Mouse (Mus musculus) heart, embryonic 12.5 days (tissue): ENCODE results near the gene Commd8. TPM values are rescaled to one million over a fixed set of nuclear protein-coding genes. Genes with fewer than 3 reads are reported as not detected.

Experiments used
- ATAC-seq: fragments of 200-750 bp; cut with Nextera tagmentation; 2 replicates; pipeline ENCODE4 v1.8.0; 2017; ENCODE audit warnings: moderate TSS enrichment, moderate library complexity; ENCODE audit not compliant: insufficient number of reproducible peaks, low FRiP score
- H3K27ac ChIP-seq: fragments of 300-500 bp; sonication (generic); 2 replicates; pipeline ENCODE4 v1.5.1; 2016; ENCODE audit warnings: mild to moderate bottlenecking, moderate library complexity; ENCODE audit not compliant: poor library complexity, severe bottlenecking
- H3K27me3 ChIP-seq: fragments of 300-500 bp; sonication (generic); replicated peaks from 2 replicates; pipeline ENCODE4 v1.6.1; 2016; ENCODE audit warnings: mild to moderate bottlenecking, moderate library complexity
- H3K36me3 ChIP-seq: fragments of 300-500 bp; sonication (generic); 2 replicates; pipeline ENCODE4 v1.6.1; 2016; ENCODE audit warnings: mild to moderate bottlenecking, moderate library complexity
- H3K4me1 ChIP-seq: fragments of 300-500 bp; sonication (generic); replicated peaks from 2 replicates; pipeline ENCODE4 v1.6.1; 2016; ENCODE audit warnings: mild to moderate bottlenecking
- H3K4me2 ChIP-seq: fragments of 300-500 bp; sonication (generic); 2 replicates; pipeline ENCODE4 v1.6.1; 2016; ENCODE audit warnings: mild to moderate bottlenecking, moderate library complexity
- H3K4me3 ChIP-seq: fragments of 300-500 bp; sonication (generic); 2 replicates; pipeline ENCODE4 v1.5.1; 2016; ENCODE audit warnings: mild to moderate bottlenecking
- H3K9ac ChIP-seq: fragments of 300-500 bp; sonication (generic); 2 replicates; pipeline ENCODE4 v1.6.1; 2016; ENCODE audit warnings: mild to moderate bottlenecking, moderate library complexity
- H3K9me3 ChIP-seq: fragments of 300-500 bp; sonication (generic); replicated peaks from 2 replicates; pipeline ENCODE4 v1.6.1; 2016; ENCODE audit warnings: mild to moderate bottlenecking, moderate library complexity
- WGBS: fragments of 180-500 bp; shearing (Covaris S2); methylation state at CpG from one replicate; pipeline ENCODE4 v1.1.7; 2016; 5-methylcytosine and 5-hydroxymethylcytosine counted together
- polyA plus RNA-seq: library from polyadenylated mRNA; unstranded; fragments of >200 nt; fragmentation: Nextera tagmentation; extraction: Ambion mirVana; gene quantifications from 2 replicates; pipeline ENCODE4 v1.2.1, GENCODE M21; 2016

The Commd8 gene
- polyA plus RNA-seq, 1 experiment from 2014 or later = 127 TPM

DNA sequence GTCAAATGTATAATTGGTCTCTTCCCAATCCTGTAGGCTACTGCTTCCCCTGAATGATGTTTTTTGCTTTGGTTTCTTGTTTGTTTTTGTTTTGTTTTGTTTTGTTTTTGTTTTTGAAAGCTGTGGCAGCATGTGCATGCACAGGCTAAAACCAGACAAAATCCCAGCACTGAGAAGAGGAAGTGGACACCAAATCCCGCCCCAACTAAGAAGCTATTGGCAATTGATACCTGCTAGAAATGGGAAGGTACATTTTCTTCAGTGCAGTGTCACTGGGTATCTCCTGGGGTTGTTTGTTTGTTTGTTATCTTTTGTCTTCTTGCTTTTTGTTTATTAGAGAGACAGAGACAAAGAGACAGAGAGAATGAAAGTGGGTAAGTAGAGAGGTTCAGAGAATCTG is 27.5 kb upstream of the Commd8 start:
- WGBS = 73% methylated on average over 1 of the region's 1 CpGs
- H3K4me1 ChIP-seq = no peaks in the 10 kb centered on the region
- no peak overlapping the region for H3K9ac ChIP-seq
- no peak for ATAC-seq
- H3K36me3 ChIP-seq = no peaks in the 10 kb centered on the region
- no peaks in the 10 kb centered on the region for H3K27me3 ChIP-seq
- no peak overlapping the region for H3K4me2 ChIP-seq
- H3K27ac ChIP-seq = no peak overlapping the region
- H3K9me3 ChIP-seq = no peaks in the 10 kb centered on the region
- H3K4me3 ChIP-seq = no peak overlapping the region

DNA sequence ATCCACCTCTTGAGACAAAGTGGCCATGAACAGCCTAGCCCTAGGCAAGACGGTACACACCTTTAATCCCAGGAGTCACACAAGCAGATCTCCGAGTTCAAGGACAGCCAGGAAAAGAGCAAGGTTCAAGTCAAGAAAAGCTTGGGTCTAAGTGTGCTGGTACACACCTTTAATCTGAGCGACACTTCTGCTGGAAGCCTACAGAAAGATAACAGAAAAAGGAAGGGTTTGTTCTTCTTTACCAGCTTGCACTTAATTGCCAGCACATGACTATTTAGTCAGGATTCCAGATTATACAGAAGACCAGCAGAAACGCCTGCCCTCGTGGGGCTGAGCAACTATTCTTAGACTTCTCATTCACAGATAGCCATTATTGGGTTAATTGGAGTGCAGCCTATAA is 23.9 kb upstream of the Commd8 start:
- WGBS = 70% methylated on average over 5 of the region's 5 CpGs
- no peak for ATAC-seq
- no peak overlapping the region for H3K4me3 ChIP-seq
- H3K27ac ChIP-seq = no peak overlapping the region
- no peaks in the 10 kb centered on the region for H3K27me3 ChIP-seq
- H3K4me2 ChIP-seq = no peak overlapping the region
- no peaks in the 10 kb centered on the region for H3K4me1 ChIP-seq
- H3K9ac ChIP-seq = no peak overlapping the region
- no peaks in the 10 kb centered on the region for H3K9me3 ChIP-seq
- H3K36me3 ChIP-seq = no peaks in the 10 kb centered on the region

DNA sequence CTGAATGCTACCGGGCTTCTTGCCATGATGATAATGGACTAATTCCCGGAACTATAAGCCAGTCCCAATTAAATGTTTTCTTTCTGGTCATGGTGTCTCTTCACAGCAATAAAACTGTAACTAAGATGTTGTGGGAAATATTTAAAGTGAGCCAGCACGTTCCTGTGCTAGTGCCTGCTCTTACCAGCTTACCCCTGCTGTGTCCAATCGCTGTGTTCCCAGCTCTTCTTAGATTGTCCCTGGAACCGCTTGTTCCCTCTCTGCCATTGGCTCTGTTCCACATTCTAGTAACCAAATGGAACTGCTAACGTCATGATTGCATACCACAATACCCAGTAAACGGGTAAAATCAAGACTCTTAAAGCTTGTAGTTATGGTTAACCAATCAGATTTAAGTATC is 23.2 kb upstream of the Commd8 start:
- no peak overlapping the region for H3K9ac ChIP-seq
- H3K4me3 ChIP-seq = no peak overlapping the region
- WGBS = 74% methylated on average over 7 of the region's 7 CpGs
- no peaks in the 10 kb centered on the region for H3K36me3 ChIP-seq
- no peak for ATAC-seq
- H3K27ac ChIP-seq = no peak overlapping the region
- H3K4me1 ChIP-seq = no peaks in the 10 kb centered on the region
- no peaks in the 10 kb centered on the region for H3K9me3 ChIP-seq
- H3K27me3 ChIP-seq = no peaks in the 10 kb centered on the region
- no peak overlapping the region for H3K4me2 ChIP-seq

DNA sequence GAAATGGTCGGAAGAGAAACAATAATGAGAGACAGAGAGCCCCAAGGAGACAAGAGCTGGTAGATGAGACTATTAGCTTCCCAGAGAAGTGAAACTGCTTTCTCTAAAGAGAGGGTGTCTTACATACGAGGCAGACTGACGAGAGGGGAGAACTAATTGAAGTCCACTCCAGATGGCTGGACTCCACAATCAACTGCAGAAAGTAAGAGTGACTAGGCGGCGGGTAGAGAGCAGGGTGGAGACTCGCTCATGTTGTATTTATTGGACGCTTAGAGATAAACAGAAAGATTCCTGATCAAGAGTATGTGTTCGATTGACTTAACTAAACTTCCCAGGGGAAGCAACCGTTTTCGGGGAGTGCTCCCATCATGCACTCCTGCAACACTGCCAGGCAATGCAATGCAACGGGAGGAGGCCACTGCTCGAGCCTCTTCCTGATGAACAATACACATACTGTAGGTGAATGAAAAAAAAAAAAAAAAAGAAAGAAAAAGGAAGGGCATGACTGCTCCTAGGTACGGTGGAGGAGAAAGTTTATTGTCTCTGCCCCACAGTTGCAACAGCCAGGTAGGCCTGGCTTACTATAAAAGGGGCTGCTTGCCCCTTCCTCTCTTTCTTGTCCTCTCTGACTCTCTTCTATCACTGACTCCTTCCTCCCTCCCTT is 16.6 kb upstream of the Commd8 start:
- Histone ChIP-seq H3K4me2 (no peak overlapping the region), H3K27me3 (no peaks in the 10 kb centered on the region), H3K9me3 (no peaks in the 10 kb centered on the region), H3K9ac (no peak overlapping the region), H3K27ac (no peak overlapping the region), H3K4me1 (0 out of 2 replicates have a peak, but pooled peaks cover 4% of the 10 kb centered on the region), H3K36me3 (no peaks in the 10 kb centered on the region), H3K4me3 (no peak overlapping the region)
- no peak for ATAC-seq
- 81% methylated on average over 13 of the region's 13 CpGs for WGBS

DNA sequence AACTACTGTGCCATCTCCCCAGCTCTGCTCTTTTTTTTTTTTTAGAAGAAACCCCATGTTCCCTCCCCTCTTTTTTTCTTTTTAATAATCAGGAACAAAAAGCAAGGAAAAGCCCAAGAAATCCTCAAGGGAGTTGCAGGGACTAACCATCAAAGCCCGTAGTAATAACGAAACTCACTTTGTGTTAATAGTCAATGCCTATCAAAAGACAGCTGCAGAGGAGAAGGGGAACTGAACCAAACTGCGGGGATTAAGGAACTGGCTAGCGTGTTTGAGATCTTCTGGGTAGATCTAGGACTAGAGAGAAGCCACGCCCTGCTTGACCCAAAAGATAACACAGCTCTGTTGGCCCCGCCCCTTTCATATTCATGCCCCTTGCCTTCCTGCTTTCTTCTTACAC is 15.9 kb upstream of the Commd8 start:
- H3K27ac ChIP-seq = no peak overlapping the region
- H3K4me2 ChIP-seq = no peak overlapping the region
- 0 out of 2 replicates have a peak, but pooled peaks cover 4% of the 10 kb centered on the region for H3K4me1 ChIP-seq
- no peaks in the 10 kb centered on the region for H3K27me3 ChIP-seq
- H3K9me3 ChIP-seq = no peaks in the 10 kb centered on the region
- no peak overlapping the region for H3K9ac ChIP-seq
- no peak for ATAC-seq
- no peak overlapping the region for H3K4me3 ChIP-seq
- no peaks in the 10 kb centered on the region for H3K36me3 ChIP-seq
- WGBS = 81% methylated on average over 6 of the region's 6 CpGs

DNA sequence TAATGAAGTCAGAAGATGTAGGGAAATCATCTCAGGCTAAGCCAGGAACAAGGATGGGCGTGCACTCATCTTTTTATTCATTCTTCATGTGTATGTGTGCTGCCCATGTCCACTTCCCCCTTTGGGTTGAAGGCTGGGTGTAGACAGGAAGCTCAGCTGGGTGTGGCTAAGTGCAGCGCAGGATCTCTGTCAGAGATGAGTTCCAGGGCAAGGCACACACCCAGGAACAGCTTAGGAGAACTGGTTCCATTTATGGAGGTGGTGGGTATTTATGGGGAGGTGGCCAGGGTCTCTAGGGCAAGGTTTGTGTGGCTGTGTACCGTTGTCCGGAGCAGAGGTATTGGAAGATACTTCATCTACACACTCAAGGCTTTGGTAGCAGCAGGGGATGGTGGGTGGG is 14.8 kb upstream of the Commd8 start:
- Histone ChIP-seq H3K9ac (no peak overlapping the region), H3K4me2 (no peak overlapping the region), H3K9me3 (no peaks in the 10 kb centered on the region), H3K36me3 (no peaks in the 10 kb centered on the region), H3K27me3 (no peaks in the 10 kb centered on the region), H3K4me1 (0 out of 2 replicates have a peak, but pooled peaks cover 7% of the 10 kb centered on the region), H3K27ac (no peak overlapping the region), H3K4me3 (no peak overlapping the region)
- ATAC-seq = no peak
- 84% methylated on average over 4 of the region's 4 CpGs for WGBS

DNA sequence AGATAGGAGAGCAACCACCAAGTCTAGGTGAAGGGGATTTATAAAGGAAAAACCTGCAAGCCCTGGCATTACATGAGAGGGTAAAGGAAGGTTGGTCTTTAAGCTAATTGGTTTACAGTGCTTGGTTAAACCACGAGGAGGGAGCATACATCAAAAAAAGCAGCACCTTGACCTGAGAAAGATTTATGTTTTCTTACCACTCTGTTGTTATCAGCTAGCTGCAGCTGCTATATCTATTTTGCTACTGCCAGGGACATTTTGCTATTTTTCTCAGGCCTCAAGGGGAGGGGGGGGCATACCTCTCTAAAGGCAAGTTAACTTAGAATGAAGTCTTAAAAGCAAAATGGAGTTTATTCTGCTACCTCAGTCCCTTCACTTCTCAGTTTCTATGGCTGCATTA is 13.2 kb upstream of the Commd8 start:
- Histone ChIP-seq H3K27me3 (no peaks in the 10 kb centered on the region), H3K36me3 (no peaks in the 10 kb centered on the region), H3K27ac (no peak overlapping the region), H3K4me3 (no peak overlapping the region), H3K4me2 (no peak overlapping the region), H3K4me1 (0 out of 2 replicates have a peak, but pooled peaks cover 7% of the 10 kb centered on the region), H3K9ac (no peak overlapping the region), H3K9me3 (no peaks in the 10 kb centered on the region)
- ATAC-seq = no peak
- 38% methylated on average over 1 of the region's 1 CpGs for WGBS

DNA sequence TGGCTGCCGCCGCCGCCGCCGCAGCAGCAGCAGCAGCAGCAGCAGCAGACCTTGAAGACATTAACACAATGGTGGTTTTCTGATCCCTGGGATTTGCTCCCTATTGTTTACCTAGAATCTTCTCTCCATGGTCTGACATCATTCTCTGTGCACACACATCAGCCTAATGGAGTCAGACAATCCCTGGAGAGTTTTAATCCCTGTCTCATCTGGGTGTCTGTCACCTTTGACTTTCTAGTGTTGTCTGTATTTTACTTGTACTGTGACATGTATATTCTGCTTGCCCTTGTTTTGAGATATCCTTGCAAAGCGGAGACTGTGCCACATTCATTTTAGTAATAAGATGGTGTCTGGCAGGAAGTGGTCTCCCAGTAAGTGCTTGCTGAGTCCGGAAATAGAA is 7.5 kb upstream of the Commd8 start:
- Histone ChIP-seq H3K4me2 (peak overlapping the region; percentile 40; the same call in 1 of the 2 replicates), H3K9me3 (no peaks in the 10 kb centered on the region), H3K36me3 (no peaks in the 10 kb centered on the region), H3K27ac (no peak overlapping the region), H3K9ac (0 out of 2 replicates have a peak overlapping the region, but pooled peaks have one; percentile 6), H3K4me3 (no peak overlapping the region), H3K27me3 (no peaks in the 10 kb centered on the region), H3K4me1 (0 out of 2 replicates have a peak, but pooled peaks cover 7% of the 10 kb centered on the region)
- 18% methylated on average over 7 of the region's 7 CpGs for WGBS
- no peak for ATAC-seq

DNA sequence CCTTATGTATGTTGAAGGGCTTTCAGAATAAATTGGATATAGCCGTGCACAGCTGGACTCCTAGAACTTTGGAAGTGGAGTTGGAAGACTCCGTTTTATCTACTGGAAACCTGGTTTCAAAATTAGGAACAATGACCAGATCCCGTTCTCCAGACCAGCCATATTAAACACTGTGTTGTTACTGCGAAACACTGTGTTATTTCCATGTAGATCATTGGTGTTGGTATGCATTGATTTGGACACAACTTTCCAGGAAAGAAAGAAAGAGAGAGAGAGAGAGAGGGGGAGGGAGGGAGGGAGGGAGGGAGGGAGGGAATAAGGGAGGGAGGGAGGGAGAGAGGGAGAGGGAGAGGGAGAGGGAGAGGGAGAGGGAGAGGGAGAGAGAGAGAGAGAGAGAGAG is 7.1 kb upstream of the Commd8 start:
- no peaks in the 10 kb centered on the region for H3K27me3 ChIP-seq

DNA sequence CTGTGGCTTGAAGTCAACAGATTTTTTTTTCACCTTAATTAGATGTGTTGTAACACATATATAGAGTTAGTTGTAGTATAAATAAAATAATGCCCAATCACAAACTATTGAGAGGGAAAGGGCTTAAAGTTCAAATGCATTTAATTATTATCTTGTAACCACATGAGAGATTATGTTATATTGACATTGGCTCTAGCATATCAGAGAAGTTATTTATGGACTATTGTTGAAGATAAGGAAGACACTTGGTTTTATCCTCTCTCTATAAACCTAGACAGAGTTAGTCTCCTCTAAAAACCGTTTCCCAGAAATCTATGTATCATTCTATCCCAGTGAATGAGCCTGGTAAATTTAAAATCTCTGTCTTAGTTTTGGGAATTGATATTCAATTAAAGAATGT is 5.5 kb upstream of the Commd8 start:
- Histone ChIP-seq H3K4me3 (no peak overlapping the region), H3K4me2 (no peak overlapping the region), H3K9me3 (no peaks in the 10 kb centered on the region), H3K27me3 (no peaks in the 10 kb centered on the region), H3K36me3 (no peaks in the 10 kb centered on the region), H3K9ac (no peak overlapping the region), H3K27ac (no peak overlapping the region), H3K4me1 (0 out of 2 replicates have a peak, but pooled peaks cover 4% of the 10 kb centered on the region)
- 32% methylated on average over 1 of the region's 1 CpGs for WGBS
- ATAC-seq = no peak

More for the DNA sequence above, 7.1 kb upstream of the Commd8 start:
- Histone ChIP-seq H3K9me3 (no peaks in the 10 kb centered on the region), H3K4me2 (peak overlapping the region; percentile 40; the same call in 1 of the 2 replicates), H3K4me1 (0 out of 2 replicates have a peak, but pooled peaks cover 7% of the 10 kb centered on the region), H3K36me3 (no peaks in the 10 kb centered on the region), H3K9ac (no peak overlapping the region), H3K27ac (no peak overlapping the region), H3K4me3 (no peak overlapping the region)
- WGBS = 76% methylated on average over 4 of the region's 4 CpGs
- ATAC-seq = no peak

DNA sequence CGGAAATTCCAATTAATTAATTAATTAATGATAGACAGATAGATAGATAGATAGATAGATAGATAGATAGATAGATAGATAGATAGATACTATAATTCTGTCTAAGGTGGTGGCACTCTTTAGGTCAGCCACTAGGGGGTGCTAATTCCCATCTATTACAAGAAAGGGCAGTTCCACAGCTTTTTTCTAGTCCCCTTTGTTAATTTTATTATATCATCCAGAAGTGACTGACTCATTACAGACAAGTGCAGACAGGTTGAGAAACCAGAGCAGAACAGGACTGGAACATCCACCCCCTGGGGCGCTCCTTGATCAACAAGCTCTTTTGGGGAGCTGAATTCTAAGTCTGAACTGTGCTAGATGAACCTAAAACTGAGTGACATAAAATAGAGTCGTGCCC is 4.7 kb upstream of the Commd8 start:
- Histone ChIP-seq H3K36me3 (no peaks in the 10 kb centered on the region), H3K4me1 (0 out of 2 replicates have a peak, but pooled peaks cover 4% of the 10 kb centered on the region), H3K27me3 (no peaks in the 10 kb centered on the region), H3K4me2 (no peak overlapping the region), H3K9ac (no peak overlapping the region), H3K27ac (no peak overlapping the region), H3K4me3 (no peak overlapping the region), H3K9me3 (no peaks in the 10 kb centered on the region)
- WGBS = 35% methylated on average over 3 of the region's 3 CpGs
- no peak for ATAC-seq

DNA sequence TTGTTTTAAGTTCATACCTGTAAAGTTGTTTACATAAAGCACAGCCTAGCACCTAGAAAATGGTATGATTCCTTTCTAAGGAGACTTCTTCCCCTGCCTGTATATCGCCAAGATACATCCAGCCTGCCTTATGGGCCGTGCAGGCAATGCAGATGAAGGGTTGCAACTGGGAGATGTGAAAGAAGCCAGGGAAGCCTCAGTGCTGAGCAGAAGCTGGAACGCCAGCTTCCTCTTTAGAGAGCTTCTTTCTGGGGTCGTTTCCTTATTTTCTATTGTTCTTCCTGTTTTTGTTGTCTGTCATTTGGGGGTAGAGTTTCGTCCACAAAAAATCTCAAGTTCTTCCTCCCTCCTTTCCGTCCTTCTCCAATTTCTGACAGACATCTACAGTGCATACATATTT is 2.1 kb upstream of the Commd8 start:
- Histone ChIP-seq H3K36me3 (no peaks in the 10 kb centered on the region), H3K4me3 (no peak overlapping the region), H3K27me3 (no peaks in the 10 kb centered on the region), H3K4me2 (no peak overlapping the region), H3K9me3 (no peaks in the 10 kb centered on the region), H3K27ac (no peak overlapping the region), H3K9ac (no peak overlapping the region), H3K4me1 (peaks cover 21% of the 10 kb centered on the region)
- 56% methylated on average over 6 of the region's 6 CpGs for WGBS
- no peak for ATAC-seq
